Mouse (Mus musculus) gastrocnemius, adult 8-10 months (tissue): ENCODE data around the gene Eno2. TPM values are rescaled to one million over a fixed set of nuclear protein-coding genes. Genes with fewer than 3 reads are reported as not detected.

Source experiments
- DNase-seq, 2 experiments: peaks; one replicate each; pipeline ENCODE4 v3.0.0; 2022; ENCODE audit warnings: low spot score in 2 of 2
- microRNA-seq: library from miRNA; unstranded; fragments of <30 nt; microRNA quantifications from one replicate; pipeline ENCODE4 v1.2.0, GENCODE M21; 2022
- total RNA-seq, 4 experiments: library from RNA; stranded (reverse); gene quantifications; 2 replicates each; pipeline ENCODE4 v1.2.4; 2022

Eno2 gene
- total RNA-seq, 4 experiments from 2014 or later = 0.75 to 1.4 (median 1.1) TPM

DNA sequence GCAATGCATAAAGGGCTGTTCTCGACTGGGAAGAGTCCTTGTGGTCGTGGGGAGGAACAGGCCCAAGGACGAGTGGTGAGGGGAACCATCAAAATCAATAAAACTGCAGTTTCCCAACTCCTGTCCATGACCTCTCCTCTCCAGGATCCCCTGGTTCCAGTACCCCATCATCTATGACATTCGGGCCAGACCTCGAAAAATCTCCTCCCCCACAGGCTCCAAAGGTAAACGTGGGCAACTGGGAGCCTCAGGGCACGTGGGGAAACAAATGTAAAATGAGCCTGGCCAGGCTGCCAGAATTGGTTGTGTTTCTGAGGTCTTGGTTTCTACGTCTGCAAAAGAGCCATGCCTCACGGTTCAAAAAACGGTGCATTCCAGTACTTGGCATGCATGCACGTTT, 56.6 kb downstream of the Eno2 start:
- no peak for DNase-seq

DNA sequence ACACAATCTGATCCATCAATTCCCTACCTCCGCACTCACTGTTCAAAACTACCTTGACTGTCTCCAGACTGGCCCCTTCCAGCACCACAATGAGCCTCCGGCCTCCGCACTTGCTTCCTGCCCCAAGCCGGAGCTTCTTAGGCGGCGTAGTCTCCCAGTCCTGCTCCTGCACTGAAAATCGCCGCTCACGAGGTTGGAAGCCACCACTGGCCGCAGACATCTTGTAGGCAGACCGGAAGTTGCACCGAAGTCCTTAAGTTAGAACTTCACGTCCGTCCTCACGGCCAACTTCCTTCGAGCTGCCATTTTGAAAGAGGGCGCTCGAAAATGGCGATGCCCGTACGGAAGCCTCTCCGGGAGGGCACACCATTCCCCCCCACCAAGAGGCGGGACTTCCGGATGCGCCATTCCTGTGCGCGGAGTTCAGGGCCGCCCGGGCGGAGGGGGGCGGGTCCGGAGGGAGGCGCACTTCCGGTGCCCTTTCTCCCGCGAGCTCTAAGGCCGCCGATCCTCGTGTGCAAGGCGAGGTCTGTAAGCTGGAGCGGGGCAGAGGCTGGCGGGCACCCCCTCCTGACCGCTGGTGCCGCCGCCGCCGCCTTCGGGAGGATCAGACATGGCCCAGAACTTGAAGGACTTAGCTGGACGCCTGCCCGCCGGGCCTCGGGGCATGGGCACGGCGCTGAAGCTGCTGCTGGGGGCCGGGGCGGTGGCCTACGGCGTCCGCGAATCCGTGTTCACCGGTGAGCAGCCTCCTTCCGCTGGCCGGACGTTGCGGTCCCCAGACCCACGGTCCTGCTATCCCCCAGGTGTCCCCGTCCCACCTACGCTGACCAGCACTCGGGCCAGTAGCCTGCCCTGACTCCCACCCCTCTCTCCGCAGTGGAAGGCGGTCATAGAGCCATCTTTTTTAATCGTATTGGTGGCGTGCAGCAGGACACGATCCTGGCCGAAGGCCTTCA, 57.4 kb downstream of the Eno2 start, which contains the start of the genes Emg1 and Phb2:
Gene Emg1 (minus strand): TSS at position 355 of the 959 bp plus-strand sequence.
Gene Phb2 (plus strand): TSS at position 513 of the 959 bp plus-strand sequence.
- peak; percentile 96 to 97 for DNase-seq

Small RNAs within 50 kb of the gene (microRNA-seq; reads per million reads assigned to microRNA genes)
- gene Mir141 (not detected), gene Mir200c (6.7 reads per million)

Other genes with a start within 250 kb of the Eno2 start
- gene C1s1, start 227.3 kb downstream of the Eno2 start, total RNA-seq = 10 to 100 TPM in 3 of 4 experiments, 1 to 10 TPM in 1; 8.4 to 20.8 (median 14.2) TPM
- gene C1rb, start 199.4 kb downstream of the Eno2 start, total RNA-seq = 1 to 10 TPM in 1 of 4 experiments, under 1 TPM in 3; 0.46 to 1.2 (median 0.69) TPM
- gene C1s2, start 133.6 kb downstream of the Eno2 start, total RNA-seq = under 1 TPM; 0.44 to 0.70 (median 0.51) TPM
- gene Lpcat3, start 106.6 kb downstream of the Eno2 start, total RNA-seq = 10 to 100 TPM; 12.6 to 18.1 (median 15.6) TPM
- 10 to 100 TPM; 62.1 to 74.4 (median 66.1) TPM for gene Emg1, start 57.5 kb downstream of the Eno2 start, total RNA-seq
- gene Phb2, start 57.3 kb downstream of the Eno2 start, total RNA-seq = 100 to 1,000 TPM; 140 to 157 (median 153) TPM
- gene Ptpn6, start 31.0 kb downstream of the Eno2 start, total RNA-seq = 1 to 10 TPM in 3 of 4 experiments, under 1 TPM in 1; 0.80 to 2.0 (median 1.2) TPM
- 100 to 1,000 TPM; 146 to 173 (median 164) TPM for gene Grcc10, start 28.3 kb downstream of the Eno2 start, total RNA-seq
- gene Gm45234, start 13.7 kb downstream of the Eno2 start, total RNA-seq = not detected
- gene Atn1, start 13.1 kb downstream of the Eno2 start, total RNA-seq = 10 to 100 TPM; 41.9 to 59.4 (median 49.2) TPM
- gene Lrrc23, start 10.1 kb upstream of the Eno2 start, total RNA-seq = not detected
- 1 to 10 TPM; 1.9 to 4.1 (median 2.9) TPM for gene Spsb2, start 39.0 kb upstream of the Eno2 start, total RNA-seq
- 1,000 to 10,000 TPM; 2,418 to 2,798 (median 2,572) TPM for gene Tpi1, start 44.6 kb upstream of the Eno2 start, total RNA-seq
- 10 to 100 TPM; 44.3 to 48.1 (median 45.2) TPM for gene Usp5, start 59.8 kb upstream of the Eno2 start, total RNA-seq
- under 1 TPM; 0.31 to 0.51 (median 0.37) TPM for gene Cdca3, start 59.9 kb upstream of the Eno2 start, total RNA-seq
- 1 to 10 TPM in 2 of 4 experiments, under 1 TPM in 2; 0.70 to 1.1 (median 1.0) TPM for gene Gnb3, start 70.6 kb upstream of the Eno2 start, total RNA-seq
- 1 to 10 TPM; 2.0 to 4.5 (median 3.3) TPM for gene P3h3, start 88.1 kb upstream of the Eno2 start, total RNA-seq
- not detected for gene Gpr162, start 94.3 kb upstream of the Eno2 start, total RNA-seq
- under 1 TPM in 1 of 4 experiments, not detected in 3; 0.11 TPM for gene Cd4, start 118.5 kb upstream of the Eno2 start, total RNA-seq
- under 1 TPM in 1 of 4 experiments, not detected in 3; 0.31 TPM for gene Lag3, start 142.0 kb upstream of the Eno2 start, total RNA-seq
- gene Ptms, start 150.4 kb upstream of the Eno2 start, total RNA-seq = 10 to 100 TPM; 64.6 to 83.2 (median 76.8) TPM
- 100 to 1,000 TPM; 192 to 219 (median 202) TPM for gene Mlf2, start 161.7 kb upstream of the Eno2 start, total RNA-seq
- 100 to 1,000 TPM; 122 to 142 (median 131) TPM for gene Cops7a, start 195.9 kb upstream of the Eno2 start, total RNA-seq
- under 1 TPM in 3 of 4 experiments, not detected in 1; 0.19 to 0.70 (median 0.36) TPM for gene Pianp, start 227.0 kb upstream of the Eno2 start, total RNA-seq
- 10 to 100 TPM; 24.3 to 29.7 (median 27.4) TPM for gene Zfp384, start 239.5 kb upstream of the Eno2 start, total RNA-seq